Mouse (Mus musculus): Measurements from ENCODE around the gene Cyp2c23.

DNA sequence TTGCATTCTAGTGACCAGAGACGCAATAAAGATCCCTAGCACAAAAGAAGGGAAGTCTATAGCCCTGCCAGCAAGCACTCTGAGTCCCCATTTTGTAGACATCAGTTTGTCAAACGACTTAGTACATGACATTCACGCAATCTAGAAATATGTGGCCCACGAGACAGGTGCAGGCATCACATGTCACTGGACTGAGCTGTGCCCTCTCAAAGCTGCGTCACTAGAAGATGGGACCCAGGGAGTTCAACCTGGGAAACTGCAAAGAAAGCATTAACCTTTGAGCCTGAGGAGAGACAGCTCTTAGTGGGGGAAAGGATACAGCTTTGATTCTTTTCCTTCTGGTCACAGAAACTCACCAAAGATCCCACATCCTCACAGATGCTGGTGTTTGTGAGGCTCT, 73.7 kb downstream of the Cyp2c23 start:
- TF ChIP-seq CTCF (IDR thresholded peaks at IDR 0.05; ENCODE audit: extremely low read depth, insufficient read depth, insufficient read length, insufficient replicate concordance) (no peak), POLR2A (IDR thresholded peaks at IDR 0.05; ENCODE audit: low read depth, low read length) (no peak)
